Mouse (Mus musculus): Measurements from ENCODE around the gene Lpcat1.

- TF ChIP-seq TAL1 (conservative IDR thresholded peaks at IDR 0.05; ENCODE audit: low read depth, low read length) (no peak), CTCF (IDR thresholded peaks at IDR 0.05; ENCODE audit: low read depth, low read length) (no peak)
These were observed 23.0 kb downstream of the Lpcat1 start for GRCm38 (mm10) chr13:73489986-73490385.
